Mouse (Mus musculus): Measurements from ENCODE around the gene Slfn5. TPM values are rescaled to one million over a fixed set of nuclear protein-coding genes. Genes with fewer than 3 reads are reported as not detected.
"Not testable (repeated sequence)": the region's sequence is repeated elsewhere in the genome, so short reads cannot be mapped to it uniquely, and the experiment has no call there.

Slfn5 gene
- total and polyA plus RNA-seq, 3 experiments = 2.2 to 32.7 (median 28.3) TPM

DNA sequence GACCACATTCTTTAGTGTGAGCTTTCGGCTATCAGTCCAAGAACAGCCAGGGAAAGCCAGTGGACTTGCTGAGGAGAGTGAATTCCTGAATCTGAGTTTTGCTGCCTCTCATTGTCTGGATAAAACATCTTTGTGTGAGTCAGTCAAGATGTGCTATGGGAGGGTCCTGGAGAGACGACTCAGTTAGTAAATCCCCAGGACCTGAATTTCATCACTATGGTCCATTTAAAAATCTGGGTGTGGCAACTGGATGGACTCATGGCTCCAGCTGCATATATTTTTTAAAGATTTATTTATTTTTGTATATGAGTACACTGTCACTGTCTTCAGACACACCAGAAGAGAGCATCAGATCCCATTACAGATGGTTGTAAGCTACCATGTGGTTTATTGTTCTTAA is 5.5 kb upstream of the Slfn5 start:
- no peak for DNase-seq

DNA sequence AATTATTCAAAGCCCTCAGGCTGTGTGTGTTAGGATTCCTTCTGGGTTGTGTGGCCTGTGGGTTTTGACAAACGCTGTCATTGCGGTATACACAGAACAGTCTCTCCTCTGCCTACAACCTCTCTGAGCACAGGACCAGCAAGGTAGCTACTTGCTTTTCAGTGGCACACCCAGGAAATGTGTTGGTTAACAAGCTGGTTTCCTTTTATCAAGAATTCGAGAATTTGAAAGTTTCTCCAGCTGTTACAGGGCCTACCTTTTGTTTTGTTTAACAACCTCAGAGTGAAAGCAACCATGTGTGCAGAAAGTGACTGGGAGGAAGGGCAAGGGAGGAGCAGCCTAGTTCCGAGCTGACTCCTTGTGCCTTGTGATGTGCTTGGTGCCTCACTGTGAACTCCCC is 3.7 kb upstream of the Slfn5 start:
- DNase-seq = no peak

DNA sequence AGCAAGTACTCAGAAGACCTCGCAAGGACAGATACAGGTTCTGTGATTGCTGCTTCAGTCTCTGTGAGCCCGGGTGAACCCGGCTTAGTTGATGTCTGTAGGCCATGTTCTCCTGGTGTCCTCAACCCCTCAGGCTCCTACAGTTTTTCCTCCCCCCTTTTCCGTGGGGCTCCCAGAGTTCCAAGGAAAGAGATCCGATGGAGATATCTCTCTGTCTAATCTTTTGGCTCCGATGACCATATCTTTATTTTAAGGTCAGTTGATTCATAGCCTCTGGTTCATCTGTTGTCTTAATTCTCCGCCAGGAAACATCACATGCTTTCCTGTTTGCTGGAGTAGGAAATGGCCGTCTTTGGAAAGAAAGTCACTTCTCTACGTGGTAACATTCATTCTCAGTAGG is 2.1 kb upstream of the Slfn5 start:
- DNase-seq = no peak

DNA sequence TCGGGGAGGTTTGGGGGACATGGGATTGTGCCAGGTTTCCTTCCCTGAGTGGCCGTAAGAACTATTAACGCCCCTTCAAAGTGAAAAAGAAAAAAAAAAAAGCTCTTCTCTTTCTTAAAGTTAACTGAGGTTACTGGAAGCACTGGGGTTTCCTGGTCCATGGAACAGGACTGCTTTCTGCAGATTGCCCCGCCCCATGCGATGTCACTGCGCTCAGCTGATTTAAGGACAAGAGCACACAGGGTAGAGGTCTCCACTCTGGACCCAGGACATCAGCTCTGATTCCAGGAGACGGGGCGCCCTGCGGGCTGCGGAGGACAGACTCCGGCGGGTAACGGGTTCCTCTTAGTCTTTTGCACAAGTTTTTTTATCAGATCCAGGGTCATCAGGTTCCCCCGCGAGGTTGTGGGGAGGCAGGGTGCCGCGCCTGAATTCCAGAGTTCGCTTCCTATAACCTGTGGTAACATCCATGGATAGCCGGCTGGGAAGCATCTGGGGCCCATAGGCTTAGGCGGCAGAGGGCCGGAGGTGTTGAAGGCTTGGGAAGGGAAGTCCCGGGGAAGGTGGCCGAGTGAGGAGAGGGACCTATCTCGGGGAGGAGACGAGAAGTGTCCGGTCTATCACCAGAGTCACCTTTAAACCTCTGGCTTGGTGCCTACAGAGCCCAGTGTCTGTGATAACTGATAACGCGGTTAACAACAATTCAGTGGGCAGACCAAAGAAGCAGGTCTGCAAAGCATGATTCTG is 889 bp downstream of the Slfn5 start:
- DNase-seq = peak; percentile 66

DNA sequence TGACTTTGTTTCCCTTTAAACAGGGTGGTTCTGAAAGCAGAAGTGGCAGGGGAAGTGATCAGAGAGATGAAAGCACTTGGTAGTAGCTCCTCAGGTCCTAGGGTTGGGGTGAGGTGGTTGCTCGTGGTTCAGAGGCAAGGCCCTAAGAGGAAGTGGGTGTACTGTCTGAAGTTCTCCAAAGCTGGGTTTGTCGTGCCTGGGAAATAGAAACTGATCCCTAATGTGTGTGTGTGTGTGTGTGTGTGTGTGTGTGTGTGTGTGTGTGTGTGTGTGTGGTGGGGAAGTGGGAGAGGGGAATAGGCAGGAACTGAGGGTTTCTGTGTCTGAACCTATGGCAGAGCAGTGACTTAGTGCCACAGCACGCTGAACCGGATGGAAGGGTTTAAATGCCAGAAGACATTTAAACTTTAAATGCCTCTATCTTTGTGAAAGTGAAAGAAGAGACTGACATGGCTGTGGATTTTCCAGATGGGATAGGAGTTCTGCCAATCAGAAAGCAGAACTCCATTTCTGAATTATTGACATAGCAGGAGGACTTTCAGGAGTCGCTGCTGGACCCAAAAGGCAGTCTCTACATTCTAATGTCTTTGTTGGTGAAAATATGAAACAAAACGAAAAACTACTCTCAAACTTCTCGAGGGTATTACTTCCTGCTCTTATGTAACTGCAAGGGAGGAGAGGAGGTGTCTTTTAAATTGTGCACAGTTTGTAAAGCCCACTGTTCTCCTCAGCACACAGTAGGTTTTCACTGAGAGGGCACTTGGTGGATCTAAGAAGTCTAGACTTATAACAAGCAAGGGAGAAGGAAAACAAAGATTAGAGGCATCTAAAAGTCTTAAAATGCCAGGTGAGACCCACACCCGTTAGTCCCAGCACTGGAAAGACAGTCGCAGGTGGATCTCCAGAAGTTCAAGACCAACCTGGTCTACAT is 1.7 kb downstream of the Slfn5 start:
- no peak for DNase-seq

DNA sequence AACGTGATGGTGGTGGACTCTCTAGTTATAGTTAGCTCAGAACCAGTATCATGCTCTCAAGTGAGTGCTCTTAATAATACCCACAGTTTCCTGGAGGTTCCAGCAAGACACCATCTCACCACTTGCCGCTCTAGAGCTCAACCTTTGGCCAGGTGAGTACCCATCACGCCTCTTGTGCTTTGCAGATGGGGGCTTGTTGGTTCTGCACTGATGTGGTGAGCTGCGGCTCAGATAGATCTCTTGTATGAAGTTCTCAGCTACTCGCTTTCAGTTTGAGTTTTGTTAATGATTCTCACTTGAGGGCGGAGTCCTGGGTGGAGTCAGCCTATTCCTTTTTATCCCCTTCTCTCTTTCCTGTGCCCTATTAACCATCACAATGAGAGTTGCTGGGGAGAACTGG is 3.5 kb downstream of the Slfn5 start:
- DNase-seq = no peak

DNA sequence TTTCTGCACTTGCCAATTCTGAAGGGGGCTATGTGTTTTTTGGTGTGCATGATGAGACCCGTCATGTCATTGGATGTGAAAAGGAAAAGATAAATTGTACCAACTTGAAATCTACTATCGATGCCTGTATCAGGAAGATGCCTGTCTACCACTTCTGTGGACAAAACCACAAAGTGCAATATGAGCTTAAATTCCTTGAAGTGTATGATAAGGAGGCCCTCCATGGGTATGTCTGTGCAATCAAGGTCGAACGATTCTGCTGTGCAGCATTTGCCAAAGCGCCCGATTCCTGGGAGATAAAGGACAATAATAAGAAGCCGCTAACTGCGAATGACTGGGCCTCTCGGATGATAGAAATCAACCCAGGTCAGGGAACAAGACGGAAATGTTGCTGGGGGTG is 5.8 kb downstream of the Slfn5 start:
- no peak for DNase-seq

DNA sequence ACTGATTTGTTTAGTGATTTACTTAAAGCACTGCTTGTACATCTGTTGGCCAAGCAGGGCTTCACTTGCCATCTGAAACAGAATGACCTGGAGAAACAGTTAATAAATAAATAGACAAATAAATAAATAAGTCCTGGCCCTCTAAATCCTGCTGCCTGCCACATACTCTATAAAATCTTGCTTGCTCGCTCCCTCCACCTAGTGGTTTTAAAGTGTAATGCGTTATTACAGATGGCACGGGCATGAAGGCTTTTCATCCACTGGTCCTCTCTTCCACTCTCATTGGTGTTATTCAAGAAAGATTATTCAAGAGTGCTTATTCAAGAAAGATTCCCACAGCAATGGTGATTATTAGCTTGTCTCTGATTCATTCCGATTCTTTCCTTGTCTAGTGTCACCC is 8.5 kb downstream of the Slfn5 start:
- peak; percentile 36 for DNase-seq

DNA sequence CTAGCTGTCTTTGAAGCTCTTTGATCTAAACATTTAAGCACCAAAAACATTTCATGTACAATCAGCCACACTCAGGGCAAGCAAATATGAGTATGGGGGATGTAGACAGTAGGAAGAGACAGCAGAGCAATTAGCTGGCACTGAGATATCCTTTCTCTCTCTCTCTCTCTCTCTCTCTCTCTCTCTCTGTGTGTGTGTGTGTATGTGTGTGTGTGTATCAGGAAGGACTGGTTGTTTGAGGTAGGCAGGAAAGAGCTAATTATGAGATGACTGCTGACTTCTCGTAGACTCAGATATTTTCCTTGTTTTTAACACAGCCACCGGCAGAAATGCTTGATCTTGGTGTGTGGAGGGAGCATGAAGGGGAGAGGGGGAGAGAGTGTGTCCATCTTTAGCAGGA is 10.6 kb downstream of the Slfn5 start:
- DNase-seq = no peak

DNA sequence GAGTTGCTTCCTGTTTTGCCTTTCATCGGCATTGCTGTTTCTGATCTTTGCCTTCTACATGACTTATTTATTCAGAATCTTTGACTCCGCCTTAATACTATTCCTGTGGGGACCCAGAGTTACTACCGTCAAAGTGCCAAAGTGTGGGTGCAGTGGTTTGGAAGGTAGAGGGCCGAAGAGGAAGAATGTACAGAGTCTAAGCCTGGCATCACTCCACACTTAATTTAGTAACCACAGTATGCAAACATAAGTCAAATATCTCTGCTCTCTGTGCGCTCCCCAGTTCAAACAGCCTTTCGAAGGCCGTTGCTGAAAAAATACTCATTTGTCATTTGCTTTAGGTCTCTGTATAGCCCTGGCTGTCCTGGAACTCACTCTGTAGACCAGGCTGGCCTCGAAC is 11.1 kb downstream of the Slfn5 start:
- no peak for DNase-seq

DNA sequence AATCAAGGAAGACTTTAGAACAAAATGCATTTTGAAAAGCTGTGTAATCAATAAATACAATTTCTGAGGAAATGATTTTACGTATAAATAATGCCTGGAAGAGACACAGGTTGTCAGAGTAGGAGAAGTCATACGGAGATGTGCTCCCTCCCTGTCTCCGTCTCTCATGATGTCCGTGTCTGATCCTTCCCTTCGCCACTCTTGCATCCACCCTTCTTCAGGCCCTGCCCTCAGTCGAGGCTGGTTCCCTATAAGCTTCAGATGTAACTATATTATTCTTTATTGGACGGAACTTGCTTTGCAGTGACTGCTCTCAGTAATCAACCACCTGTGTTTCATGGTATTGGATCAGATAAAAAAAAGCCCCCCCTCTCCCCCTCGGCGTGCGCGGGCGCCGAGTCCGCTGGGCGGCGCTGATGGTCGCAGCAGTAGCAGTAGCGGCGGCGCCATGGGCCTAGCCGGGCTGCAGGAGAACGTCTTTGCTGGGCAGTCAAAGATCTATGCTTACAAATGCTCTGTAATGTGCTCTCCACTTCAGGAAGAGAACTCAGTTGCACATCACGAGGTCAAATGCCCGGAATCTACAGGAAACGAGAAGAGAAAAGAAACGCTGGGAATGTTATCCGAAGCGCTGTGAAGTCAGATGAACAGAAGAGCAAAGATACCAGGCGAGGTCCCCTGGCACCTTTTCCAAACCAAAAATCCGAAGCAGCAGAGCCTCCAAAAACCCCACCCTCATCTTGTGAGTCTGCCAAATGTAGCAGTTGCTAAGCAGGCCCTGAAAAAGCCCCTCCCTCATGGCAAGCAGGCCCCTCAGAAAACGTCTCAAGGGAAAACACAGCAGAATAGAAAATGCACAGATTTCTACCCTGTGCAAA is 19.8 kb downstream of the Slfn5 start:
- peak; percentile 69 for DNase-seq

DNA sequence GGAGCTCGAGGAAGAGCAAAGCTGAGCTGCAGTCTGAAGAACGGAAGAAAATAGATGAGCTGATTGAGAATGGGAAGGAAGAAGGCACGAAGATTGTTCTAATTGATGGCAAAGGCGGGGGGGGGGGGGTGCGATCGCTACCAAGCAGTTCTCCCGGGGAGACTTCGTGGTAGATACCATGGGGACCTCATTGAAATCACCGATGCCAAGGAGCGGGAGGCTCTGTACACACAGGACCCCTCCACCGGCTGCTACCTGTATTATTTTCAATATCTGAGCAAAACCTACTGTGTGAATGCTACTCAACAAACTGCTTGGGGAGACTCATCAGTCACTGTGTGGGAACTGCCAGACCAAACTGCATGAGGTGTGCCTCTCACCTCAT is 20.4 kb downstream of the Slfn5 start:
- DNase-seq = no peak

DNA sequence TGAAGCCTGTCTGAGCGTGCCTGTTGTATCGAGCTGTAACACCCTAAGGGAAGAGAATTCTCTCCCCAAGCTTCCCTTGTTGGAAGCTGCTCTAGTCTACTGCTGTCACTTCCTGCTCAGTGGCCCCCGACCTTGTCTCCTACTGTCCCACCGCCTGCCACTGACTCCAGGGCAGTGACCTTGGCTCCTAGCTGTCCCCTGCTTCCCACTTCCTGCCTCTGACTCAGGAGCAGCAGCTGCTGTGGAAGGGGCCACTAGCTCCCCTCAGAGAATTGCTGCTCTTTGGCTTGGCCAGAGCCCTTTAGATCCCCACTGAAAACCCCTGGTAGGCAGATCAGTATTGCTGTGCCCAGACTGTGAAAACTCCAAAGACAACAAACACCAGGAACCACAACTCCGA is 22.8 kb downstream of the Slfn5 start:
- peak; percentile 64 for DNase-seq

DNA sequence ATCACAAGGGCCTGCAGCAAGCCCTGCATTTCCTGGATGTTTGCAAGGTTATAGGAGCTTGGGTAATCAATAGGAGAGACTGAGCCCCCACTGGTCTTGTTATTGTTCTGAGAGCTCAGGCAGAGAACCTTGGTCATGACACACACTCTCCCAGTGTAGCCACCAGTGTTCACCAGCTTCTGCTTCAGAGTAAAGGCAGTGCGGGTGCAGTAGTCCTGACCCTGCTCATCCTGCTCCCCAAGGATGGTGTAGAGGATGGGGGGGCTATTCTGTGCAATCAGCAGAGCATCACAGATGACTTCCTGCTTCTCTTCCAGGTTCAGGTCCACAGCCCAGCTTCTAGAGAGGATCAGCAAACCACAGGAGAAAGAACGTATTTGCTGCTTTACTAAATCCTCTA is 31.3 kb downstream of the Slfn5 start:
- DNase-seq = not testable (repeated sequence)

DNA sequence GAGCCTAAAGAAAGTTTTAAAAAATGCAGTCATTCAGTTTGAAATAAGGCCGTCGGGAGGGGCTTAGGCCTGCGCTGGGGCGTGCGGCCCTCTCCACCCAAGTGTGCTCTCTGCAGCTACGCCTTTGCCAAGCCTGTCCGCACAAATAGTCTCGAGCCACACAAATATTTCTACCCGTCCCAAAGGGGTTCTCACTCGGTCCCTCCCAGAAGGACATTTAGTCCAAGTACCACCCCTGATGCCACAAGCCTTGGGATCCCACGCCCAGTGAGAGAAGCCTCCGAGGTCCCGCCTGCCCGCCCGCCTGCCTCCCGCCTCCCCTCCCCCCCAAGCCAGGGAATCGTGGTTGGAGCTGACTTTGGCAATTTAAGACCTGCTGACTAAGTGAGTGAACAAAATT is 32.0 kb downstream of the Slfn5 start:
- DNase-seq = no peak

DNA sequence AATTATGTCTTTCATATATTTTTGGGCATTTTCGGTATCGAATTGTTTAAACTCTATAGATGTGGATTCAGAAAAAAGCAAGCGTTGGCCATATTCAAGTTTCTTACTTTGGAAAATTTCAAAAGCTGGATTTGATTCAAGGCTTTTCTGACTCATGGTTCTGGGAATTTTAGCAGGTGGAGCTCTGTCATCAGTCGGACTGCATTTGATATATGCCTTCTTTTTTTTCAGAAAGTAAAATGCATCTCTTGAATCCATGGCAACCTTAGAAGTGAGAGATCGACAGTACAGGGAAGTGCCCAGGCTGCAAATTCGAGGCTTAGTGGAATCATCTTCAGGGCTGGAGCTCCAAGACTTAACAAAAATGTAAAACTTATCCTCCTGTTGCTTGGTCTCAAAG is 36.5 kb downstream of the Slfn5 start:
- peak; percentile 31 for DNase-seq

DNA sequence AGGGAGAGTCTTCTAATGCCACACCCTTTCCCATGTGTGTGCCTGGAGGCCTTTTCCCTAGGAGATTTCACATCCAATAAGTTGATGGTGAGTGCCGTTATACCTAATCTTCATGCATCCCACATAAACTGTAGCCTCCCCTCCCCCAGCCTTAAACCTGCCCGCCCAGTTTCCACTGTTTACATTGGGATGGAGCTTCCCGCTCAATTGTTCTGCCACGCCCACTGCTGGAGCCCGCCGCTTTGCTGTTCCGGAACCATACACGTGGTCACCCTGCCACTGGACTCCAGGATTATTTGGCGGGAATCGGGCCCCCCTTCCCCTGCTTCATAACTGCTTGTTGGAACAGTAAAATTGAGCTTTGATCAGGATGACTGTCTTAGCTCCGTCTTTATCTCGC is 38.2 kb downstream of the Slfn5 start:
- no peak for DNase-seq

DNA sequence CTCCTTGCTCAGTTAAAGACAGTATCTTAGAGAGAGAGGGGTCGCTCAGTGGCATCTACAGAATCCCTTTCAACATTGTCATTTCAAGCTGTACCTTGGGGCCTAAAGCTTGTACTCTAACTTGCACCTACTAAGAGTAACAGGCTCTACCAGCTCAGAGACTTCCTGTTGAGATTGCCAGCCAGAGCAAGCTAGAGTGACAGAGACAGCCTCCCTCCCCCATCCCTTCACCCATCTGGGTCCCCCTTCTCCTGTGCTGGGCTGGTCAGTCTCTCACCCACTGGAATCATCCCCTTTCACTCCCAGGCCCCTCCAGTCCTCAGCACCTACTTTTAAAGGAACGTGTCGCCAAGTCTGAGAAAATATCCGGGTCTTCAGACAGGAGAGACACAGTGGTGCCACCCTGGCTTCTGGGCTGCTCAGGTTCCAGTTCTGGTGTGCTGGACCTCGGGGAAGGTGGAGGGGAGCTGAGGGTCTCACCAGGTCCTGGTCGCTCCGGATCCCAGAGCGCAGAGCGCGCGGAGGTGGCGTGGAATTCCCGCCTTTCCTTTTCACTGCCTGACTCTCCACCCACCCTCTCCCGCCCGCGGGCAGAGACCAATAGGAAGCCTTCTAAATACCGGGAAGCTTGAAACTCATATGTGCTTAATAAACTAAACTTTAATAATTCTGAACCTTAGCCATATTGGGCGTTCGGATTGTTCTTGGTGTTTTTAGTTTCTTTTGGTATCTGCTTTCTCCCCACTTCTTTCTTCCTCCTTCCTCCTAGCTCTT is 39.6 kb downstream of the Slfn5 start:
- DNase-seq = peak; percentile 63

DNA sequence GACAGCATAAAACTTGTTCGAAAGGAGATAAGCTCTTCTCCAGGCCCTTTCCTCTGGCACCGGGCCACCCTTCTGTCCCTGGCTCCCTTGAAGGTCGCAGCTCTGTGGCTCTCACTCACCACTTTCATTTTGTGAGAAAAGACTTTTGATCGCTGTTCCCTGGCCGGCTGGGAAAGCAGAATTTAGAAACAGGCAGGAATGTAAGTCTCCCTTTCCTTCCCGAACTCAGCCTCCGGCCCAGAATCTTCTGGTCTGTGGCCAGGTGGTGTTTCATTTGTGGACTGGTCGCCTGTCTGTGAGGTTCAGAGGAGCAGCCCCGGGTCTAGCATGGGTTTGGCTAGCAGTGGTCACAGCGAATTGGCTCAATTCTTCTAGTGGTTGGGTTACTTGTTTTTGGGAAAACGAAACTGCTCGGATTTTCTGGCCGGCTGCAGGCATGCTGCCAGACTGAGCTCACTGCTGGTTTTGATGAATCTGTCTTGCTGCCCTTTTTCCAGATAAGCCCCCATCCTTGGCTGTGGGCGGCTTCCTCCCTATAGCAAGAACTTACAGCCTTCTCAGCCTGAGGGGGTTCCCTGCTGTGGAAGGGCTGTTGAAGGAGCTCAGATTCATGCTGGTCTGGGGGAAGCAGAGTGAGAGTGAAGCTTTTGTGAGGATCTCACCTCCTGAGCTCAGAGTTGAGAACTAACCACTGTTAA is 40.5 kb downstream of the Slfn5 start, which contains the start of gene Slfn9:
Gene Slfn9 (minus strand): TSS at position 362 of the 698 bp plus-strand sequence.
- DNase-seq = peak; percentile 88

DNA sequence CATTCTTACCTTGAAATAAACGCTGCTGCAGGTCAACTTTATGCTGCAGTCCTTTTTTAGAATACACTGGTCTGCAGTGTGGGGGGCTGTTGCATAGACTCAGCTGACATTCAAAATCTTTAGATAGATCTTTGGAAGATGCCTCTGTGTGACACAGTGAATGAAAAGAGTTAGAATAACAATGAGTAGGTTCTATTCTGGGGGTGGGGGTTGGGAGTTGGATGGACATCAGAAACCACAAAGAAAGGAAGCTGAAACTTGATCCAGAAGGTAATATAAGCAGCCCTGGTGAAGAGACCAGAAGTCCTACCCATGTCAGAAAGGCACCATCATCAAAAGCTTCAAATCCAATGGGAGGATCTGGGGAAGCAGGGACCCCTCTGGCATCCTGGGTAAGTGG is 62.2 kb downstream of the Slfn5 start:
- no peak for DNase-seq
